Mouse (Mus musculus) telencephalon, adult 2 months (tissue): ENCODE measurements around the gene Lpcat1.
A peak's percentile ranks its signal among the peaks of the same experiment; 100 is the strongest.

ENCODE experiments used
- DNase-seq: peaks from one replicate; pipeline ENCODE4 v3.0.0-alpha.2; 2011; ENCODE audit warnings: low read depth, low spot score

The Lpcat1 gene

DNA sequence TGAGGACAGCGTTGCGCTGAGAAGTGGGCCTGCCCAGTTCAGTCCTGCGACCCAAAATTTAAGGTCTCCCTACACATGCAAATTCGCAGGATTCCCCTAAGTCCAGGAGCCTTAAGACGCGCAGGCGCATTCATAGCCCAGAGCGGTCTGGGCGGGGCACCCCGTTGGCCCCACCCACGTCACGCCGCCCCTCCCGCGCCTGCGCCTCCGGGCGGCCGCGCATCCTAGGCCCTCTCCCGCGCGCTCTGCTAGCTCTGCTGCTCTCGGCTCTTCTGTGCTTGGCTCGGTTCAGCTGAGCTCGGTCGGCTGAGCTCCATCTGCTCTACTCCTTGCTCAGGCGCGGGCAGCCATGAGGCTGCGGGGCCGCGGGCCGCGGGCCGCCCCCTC is at the start of gene Lpcat1:
Gene Lpcat1, plus strand, starts transcription at position 164 of the 387 bp plus-strand sequence.
- DNase-seq = peak; percentile 77

GRCm38 (mm10) chr13:73417478-73418220 is 49.3 kb upstream of the Lpcat1 start:
- no peak for DNase-seq

DNA sequence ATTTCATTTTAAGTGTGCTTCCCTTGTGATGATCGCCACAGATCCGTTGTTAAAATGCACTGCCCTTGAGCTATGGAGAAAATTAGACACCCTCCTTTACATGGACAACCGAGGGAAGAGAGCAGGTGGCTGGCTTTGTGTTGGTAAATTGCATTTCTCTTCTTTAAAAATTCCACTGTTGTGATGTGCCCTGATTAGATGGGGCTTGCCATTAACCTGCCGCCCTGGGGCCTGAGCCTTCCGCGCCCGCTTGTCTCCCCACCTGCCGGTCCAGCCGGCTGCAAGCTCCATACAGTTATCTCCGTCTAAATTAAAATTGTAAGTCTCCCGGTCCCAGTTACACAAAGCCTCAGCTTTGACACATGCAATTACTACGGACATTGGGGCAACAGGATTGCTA is 48.7 kb upstream of the Lpcat1 start:
- no peak for DNase-seq

GRCm38 (mm10) chr13:73419244-73419643 is 47.8 kb upstream of the Lpcat1 start:
- DNase-seq = no peak

DNA sequence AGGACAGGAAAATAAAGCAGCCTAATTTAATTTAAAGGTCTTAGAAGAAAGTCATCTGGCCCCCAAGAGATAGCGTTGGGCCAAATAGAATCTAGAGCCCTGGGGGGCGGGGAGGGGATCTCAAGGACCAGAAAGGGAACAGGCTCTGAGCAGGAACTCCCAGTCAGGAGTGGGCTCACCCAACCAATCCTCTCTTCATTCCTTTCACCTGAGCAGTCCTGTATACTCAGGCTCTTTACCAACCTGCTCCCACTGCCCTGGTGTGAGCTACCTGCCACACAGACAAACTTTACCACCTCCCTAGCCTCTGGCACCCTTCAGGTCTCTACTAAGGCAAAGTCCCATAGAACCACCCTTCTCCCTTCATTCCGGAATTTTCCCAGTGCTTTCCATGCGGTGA is 44.0 kb upstream of the Lpcat1 start:
- no peak for DNase-seq

- no peak for DNase-seq
These were observed 42.0 kb upstream of the Lpcat1 start for GRCm38 (mm10) chr13:73425035-73425434.

DNA sequence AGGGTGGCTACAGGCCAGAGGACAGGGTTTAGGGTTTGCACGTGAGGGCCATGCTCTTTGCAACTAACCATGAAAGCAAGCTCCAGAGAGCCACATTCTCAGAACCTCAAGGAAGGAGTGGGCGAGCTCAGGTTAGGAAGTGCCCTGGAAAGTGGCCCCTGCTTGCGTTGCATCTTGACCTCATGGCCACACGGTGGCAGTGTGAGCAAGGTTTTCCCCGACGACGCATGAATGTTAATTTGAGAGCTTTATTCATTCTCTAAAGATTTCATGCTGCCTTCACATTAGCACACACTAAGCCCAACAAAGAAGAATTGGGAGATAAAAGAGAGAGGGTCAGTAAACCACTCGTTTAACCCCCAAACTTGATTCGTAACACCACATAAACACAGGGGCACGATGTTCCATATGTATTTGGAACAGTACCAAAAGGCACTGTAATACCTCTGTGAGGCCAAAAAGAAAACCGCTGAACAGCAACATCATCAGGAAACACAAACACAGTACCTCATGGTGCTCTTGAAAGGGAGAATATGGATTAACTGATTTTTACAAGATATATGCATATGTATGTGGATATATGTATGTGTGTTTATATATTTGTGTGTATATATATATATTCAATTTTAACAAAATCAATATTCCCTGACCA is 41.0 kb upstream of the Lpcat1 start:
- DNase-seq = peak; percentile 28

GRCm38 (mm10) chr13:73426587-73426986 is 40.4 kb upstream of the Lpcat1 start:
- DNase-seq = peak; percentile 27

DNA sequence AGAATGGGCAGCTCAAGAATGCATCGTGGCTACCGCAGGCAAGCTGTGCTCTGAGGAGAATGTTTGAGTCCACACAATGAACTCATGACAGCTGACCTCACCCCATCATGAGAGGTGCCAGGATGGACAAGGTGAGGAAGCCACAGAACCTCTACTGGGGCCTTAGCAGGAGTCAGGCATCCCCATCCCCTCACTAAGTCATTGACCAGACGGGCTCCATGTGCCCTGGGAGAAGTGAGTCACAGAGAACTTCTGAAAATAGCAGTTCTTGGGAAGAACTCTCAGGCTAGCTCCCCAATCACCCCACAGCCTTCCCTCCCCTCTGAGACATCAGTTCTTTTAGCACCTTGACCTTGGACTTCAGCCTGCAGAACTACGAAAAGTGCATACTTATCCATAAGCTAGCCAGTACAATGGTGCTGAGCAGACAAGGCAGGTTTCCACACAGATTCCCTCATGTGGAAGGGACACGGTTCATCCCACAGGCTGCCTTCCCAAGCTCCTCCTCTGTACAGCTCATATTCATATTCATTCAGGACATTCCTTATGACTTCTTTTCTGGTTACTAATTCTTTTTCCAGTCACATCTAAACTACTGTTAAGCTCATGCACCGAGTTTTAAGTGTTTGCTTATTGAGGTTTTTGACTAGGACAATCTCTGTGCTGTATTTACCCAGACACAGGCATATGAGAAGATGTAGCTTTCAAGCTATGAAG is 37.2 kb upstream of the Lpcat1 start:
- DNase-seq = no peak

DNA sequence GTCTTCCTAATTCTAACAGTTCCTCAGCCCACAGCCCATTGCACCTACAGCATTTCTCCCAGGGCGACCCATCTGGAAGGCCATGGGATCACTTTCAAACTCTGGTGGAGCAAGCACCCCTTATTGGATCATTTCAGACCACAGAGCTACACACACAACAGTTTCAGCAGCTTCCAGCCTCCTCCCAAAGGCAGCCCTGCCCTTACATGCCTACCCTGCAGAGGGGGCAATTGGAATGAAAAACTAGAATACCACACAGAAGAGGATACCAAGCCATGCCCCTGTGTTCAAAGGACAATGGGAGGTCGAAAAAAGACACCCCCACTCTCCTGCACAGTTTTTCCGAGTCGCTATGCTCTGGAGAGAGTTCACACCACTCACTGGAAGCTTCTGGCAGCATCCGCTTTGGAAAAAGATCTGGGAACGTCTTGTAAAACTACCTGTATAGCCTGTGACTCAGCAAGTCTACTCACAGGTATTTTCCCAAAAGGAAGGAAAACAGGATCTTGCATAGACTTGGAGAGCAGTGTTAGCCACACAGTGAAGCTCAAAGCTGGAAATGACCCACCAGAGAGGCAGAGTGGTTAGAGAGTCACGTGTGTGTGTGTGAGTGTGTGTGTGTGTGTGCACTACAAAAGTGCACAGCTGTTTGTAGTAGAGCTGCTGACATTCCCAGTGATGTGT is 34.4 kb upstream of the Lpcat1 start:
- DNase-seq = no peak

DNA sequence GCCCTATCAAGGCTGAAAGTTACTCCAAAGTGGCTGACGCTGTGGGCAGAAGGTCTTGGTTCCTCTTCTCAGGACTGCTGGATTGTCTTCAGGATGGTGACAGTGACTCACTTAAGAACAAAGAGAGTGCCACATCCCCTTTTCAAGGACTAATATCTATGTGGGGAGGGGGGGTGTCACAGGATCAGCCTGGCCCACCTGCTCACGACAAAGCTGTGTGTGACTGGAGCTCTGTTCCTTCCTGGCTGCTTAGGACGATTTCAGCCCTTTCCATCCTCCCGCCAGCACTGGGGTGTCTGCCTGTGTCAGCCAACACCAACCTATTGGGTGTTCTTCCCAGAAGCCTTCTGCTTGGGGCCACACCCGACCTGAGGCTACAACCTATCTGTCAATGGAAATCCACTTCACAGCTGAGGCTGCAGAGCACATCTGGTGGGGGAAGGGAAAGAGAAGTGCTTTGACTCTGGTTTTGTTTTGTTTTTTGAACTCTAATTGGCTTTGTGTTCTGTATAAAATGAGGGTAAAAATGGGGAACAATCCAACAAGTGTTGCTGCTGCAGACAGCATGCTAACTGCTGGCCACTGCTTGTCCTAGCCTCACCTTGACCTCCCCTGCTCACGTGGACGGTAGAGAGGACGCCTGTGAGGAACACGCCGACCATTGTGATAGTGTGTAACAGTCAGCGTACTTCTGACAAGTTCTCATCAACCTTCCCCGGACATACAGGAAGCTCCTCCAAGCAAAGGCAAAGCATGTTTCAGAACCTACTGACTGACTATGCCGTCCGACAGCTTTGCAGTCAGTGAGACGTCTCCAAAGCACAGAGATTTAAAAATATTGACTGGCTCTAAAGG is 33.1 kb upstream of the Lpcat1 start:
- no peak for DNase-seq

GRCm38 (mm10) chr13:73434687-73435086 is 32.3 kb upstream of the Lpcat1 start:
- no peak for DNase-seq

- DNase-seq = no peak
These were observed 31.3 kb upstream of the Lpcat1 start for GRCm38 (mm10) chr13:73435662-73436061.

- DNase-seq = no peak
These were observed 27.9 kb upstream of the Lpcat1 start for GRCm38 (mm10) chr13:73439057-73439456.

- DNase-seq = no peak
These were observed 26.0 kb upstream of the Lpcat1 start for GRCm38 (mm10) chr13:73441032-73441431.

- no peak for DNase-seq
These were observed 25.3 kb upstream of the Lpcat1 start for GRCm38 (mm10) chr13:73441686-73442085.

DNA sequence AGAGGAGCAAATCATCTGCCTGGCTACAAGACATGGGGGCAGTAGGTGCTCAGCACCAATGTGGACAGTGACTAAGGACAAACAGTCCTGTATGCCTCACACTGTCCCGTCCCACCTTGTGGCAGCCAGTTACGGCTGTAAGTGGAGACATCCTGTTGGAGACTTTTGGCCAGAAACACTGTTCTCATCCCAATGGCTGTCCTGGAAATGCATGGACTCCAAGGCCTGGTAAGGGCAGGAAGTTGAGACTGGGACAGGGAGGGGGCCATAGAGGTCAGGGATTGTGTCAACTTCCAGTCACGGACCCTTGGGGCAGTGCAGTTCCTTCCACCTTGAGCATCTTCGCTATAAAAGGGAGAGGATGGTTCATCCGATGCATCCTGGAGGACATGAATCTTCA is 24.6 kb upstream of the Lpcat1 start:
- no peak for DNase-seq

DNA sequence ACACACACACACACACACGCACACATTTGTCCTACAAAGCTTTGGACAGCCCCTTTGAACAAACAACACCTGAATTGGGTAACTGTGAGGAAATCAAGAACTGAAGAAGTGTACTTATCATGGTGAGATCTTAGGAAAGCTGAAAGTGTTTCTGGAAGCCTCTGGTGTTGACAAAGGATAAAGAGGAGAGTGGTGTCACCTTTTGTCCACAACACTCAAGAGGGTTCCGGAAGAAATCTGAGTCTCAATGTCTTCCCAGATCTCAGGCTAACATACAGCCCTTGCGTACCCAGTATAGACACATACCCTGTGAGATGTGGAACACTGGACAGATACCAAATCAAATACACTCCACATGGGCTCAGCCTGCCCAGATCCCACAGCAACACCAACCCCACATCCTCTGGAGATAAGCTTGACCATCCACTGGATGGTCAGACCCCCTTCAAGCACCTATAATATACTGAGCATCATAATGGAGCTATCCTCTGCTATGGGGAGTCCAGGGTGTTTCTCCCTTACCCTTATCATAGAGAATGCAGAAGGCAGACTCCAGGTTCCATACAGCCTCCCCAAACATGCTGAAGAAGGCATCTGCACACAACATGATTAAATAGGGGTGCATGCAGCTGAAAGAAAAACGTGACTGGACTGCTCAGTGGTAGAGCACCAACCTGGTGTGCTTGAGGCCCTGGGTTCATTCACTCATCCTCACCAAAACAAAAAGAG is 23.7 kb upstream of the Lpcat1 start:
- no peak for DNase-seq

- no peak for DNase-seq
These were observed 21.9 kb upstream of the Lpcat1 start for GRCm38 (mm10) chr13:73445087-73445486.

- no peak for DNase-seq
These were observed 20.9 kb upstream of the Lpcat1 start for GRCm38 (mm10) chr13:73446076-73446475.
